Mouse (Mus musculus) kidney, postnatal 0 days (tissue): ENCODE measurements around the gene Rmnd5a. TPM values are rescaled to one million over a fixed set of nuclear protein-coding genes. Genes with fewer than 3 reads are reported as not detected.

Experiments
- ATAC-seq: fragments of 200-750 bp; cut with Nextera tagmentation; replicated peaks from 2 replicates; pipeline ENCODE4 v1.8.0; 2017; ENCODE audit warnings: low read depth, moderate number of reproducible peaks, moderate TSS enrichment, moderate library complexity; ENCODE audit not compliant: low FRiP score
- DNase-seq: peaks from one replicate; pipeline ENCODE4 v3.0.0-alpha.2; 2016; ENCODE audit warnings: low spot score
- H3K27ac ChIP-seq: fragments of 300-500 bp; sonication (generic); 2 replicates; pipeline ENCODE4 v1.5.1; 2014; ENCODE audit warnings: mild to moderate bottlenecking
- H3K27me3 ChIP-seq: fragments of 300-500 bp; sonication (generic); 2 replicates; pipeline ENCODE4 v1.6.1; 2014; ENCODE audit warnings: low read length, mixed read lengths; ENCODE audit not compliant: insufficient read depth
- H3K36me3 ChIP-seq: fragments of 300-500 bp; sonication (generic); 2 replicates; pipeline ENCODE4 v1.6.1; 2014; ENCODE audit warnings: low read length, mixed read lengths; ENCODE audit not compliant: insufficient read depth
- H3K4me1 ChIP-seq: fragments of 300-500 bp; sonication (generic); replicated peaks from 2 replicates; pipeline ENCODE4 v1.6.1; 2014; ENCODE audit warnings: antibody characterized with exemption, low read length, mixed read lengths; ENCODE audit not compliant: insufficient read depth
- H3K4me2 ChIP-seq: fragments of 300-500 bp; sonication (generic); 2 replicates; pipeline ENCODE4 v1.6.1; 2014; ENCODE audit warnings: mild to moderate bottlenecking, low read length, moderate library complexity, mixed read lengths
- H3K4me3 ChIP-seq: fragments of 300-500 bp; sonication (generic); replicated peaks from 2 replicates; pipeline ENCODE4 v1.5.1; 2014; ENCODE audit warnings: low read depth, low read length
- H3K9ac ChIP-seq: fragments of 300-500 bp; sonication (generic); 2 replicates; pipeline ENCODE4 v1.6.1; 2014; ENCODE audit warnings: low read depth, low read length
- H3K9me3 ChIP-seq: fragments of 300-500 bp; sonication (generic); replicated peaks from 2 replicates; pipeline ENCODE4 v1.6.1; 2016; ENCODE audit warnings: low read length, inconsistent platforms, mixed read lengths
- CTCF ChIP-seq: IDR thresholded peaks from 2 replicates; pipeline ENCODE4 v1.5.1; 2016; ENCODE audit warnings: antibody characterized with exemption, low read depth, mild to moderate bottlenecking, moderate library complexity
- WGBS: fragments of 180-500 bp; shearing (Covaris S2); extraction: QIAGEN DNeasy Blood & Tissue Kit; methylation state at CpG from one replicate; pipeline ENCODE4 v1.1.7; 2014; 5-methylcytosine and 5-hydroxymethylcytosine counted together
- polyA plus RNA-seq: library from polyadenylated mRNA; unstranded; fragments of >200 nt; fragmentation: Nextera tagmentation; extraction: Ambion mirVana; gene quantifications from 2 replicates; pipeline ENCODE4 v1.2.1, GENCODE M21; 2015

The Rmnd5a gene
- polyA plus RNA-seq, 1 experiment from 2014 or later, result 15.4 TPM

GRCm38 (mm10) chr6:71415446-71415845, 25.0 kb downstream of the Rmnd5a start:
- no peaks in the 10 kb centered on the region for H3K9me3 ChIP-seq
- no peak overlapping the region for H3K9ac ChIP-seq
- no peak for TF ChIP-seq CTCF
- no peak overlapping the region for H3K27ac ChIP-seq
- 82% methylated on average over 3 of the region's 3 CpGs for WGBS
- H3K4me2 ChIP-seq, result no peak overlapping the region
- H3K4me3 ChIP-seq, result no peak overlapping the region
- DNase-seq (no peak), ATAC-seq (no peak)
- H3K4me1 ChIP-seq, result no peaks in the 10 kb centered on the region
- H3K27me3 ChIP-seq, result no peaks in the 10 kb centered on the region
- H3K36me3 ChIP-seq, result peaks cover 15% of the 10 kb centered on the region; the same call in 1 of the 2 replicates

GRCm38 (mm10) chr6:71414624-71415023, 25.8 kb downstream of the Rmnd5a start:
- Histone ChIP-seq H3K27me3 (no peaks in the 10 kb centered on the region), H3K4me1 (no peaks in the 10 kb centered on the region), H3K9ac (no peak overlapping the region), H3K9me3 (no peaks in the 10 kb centered on the region), H3K36me3 (peaks cover 15% of the 10 kb centered on the region; the same call in 1 of the 2 replicates), H3K4me3 (no peak overlapping the region), H3K27ac (no peak overlapping the region), H3K4me2 (no peak overlapping the region)
- DNase-seq, result no peak
- no peak for TF ChIP-seq CTCF
- no peak for ATAC-seq
- WGBS, result 80% methylated on average over 4 of the region's 4 CpGs

GRCm38 (mm10) chr6:71398829-71399609, 41.4 kb downstream of the Rmnd5a start:
- Histone ChIP-seq H3K4me3 (no peak overlapping the region), H3K9ac (no peak overlapping the region), H3K4me2 (no peak overlapping the region), H3K36me3 (peaks cover 18% of the 10 kb centered on the region; the same call in 1 of the 2 replicates), H3K27me3 (no peaks in the 10 kb centered on the region), H3K27ac (no peak overlapping the region), H3K9me3 (no peaks in the 10 kb centered on the region), H3K4me1 (no peaks in the 10 kb centered on the region)
- TF ChIP-seq CTCF, result peak; percentile 80
- DNase-seq (peak; percentile 60), ATAC-seq (no peak)
- 85% methylated on average over 4 of the region's 4 CpGs for WGBS

GRCm38 (mm10) chr6:71396761-71397160, 43.7 kb downstream of the Rmnd5a start:
- H3K36me3 ChIP-seq, result peaks cover 30% of the 10 kb centered on the region
- H3K27ac ChIP-seq, result no peak overlapping the region
- H3K9me3 ChIP-seq, result no peaks in the 10 kb centered on the region
- H3K9ac ChIP-seq, result no peak overlapping the region
- H3K4me2 ChIP-seq, result no peak overlapping the region
- H3K4me3 ChIP-seq, result no peak overlapping the region
- DNase-seq (no peak), ATAC-seq (no peak)
- no peaks in the 10 kb centered on the region for H3K4me1 ChIP-seq
- WGBS, result 87% methylated on average over 6 of the region's 6 CpGs
- no peaks in the 10 kb centered on the region for H3K27me3 ChIP-seq
- TF ChIP-seq CTCF, result no peak

GRCm38 (mm10) chr6:71396016-71396415, 44.4 kb downstream of the Rmnd5a start:
- DNase-seq (no peak), ATAC-seq (no peak)
- Histone ChIP-seq H3K27ac (no peak overlapping the region), H3K4me1 (no peaks in the 10 kb centered on the region), H3K36me3 (peaks cover 32% of the 10 kb centered on the region), H3K4me3 (no peak overlapping the region), H3K4me2 (no peak overlapping the region), H3K27me3 (no peaks in the 10 kb centered on the region), H3K9me3 (no peaks in the 10 kb centered on the region), H3K9ac (no peak overlapping the region)
- WGBS, result 95% methylated on average over 1 of the region's 1 CpGs
- TF ChIP-seq CTCF, result no peak

- DNase-seq, result no peak
- H3K4me1 ChIP-seq, result no peaks in the 10 kb centered on the region
- ATAC-seq, result no peak
- no peak overlapping the region for H3K9ac ChIP-seq
- H3K4me2 ChIP-seq, result no peak overlapping the region
- peaks cover 30% of the 10 kb centered on the region for H3K36me3 ChIP-seq
- no peak overlapping the region for H3K27ac ChIP-seq
- 96% methylated on average over 2 of the region's 2 CpGs for whole genome bisulfite sequencing
- no peaks in the 10 kb centered on the region for H3K27me3 ChIP-seq
- no peak overlapping the region for H3K4me3 ChIP-seq
- no peak for TF ChIP-seq CTCF
- no peaks in the 10 kb centered on the region for H3K9me3 ChIP-seq
Observed at GRCm38 (mm10) chr6:71390496-71390895, 49.9 kb downstream of the Rmnd5a start.
